Mouse (Mus musculus): ENCODE data around the gene Lrrc8a. TPM values are rescaled to one million over a fixed set of nuclear protein-coding genes. Genes with fewer than 3 reads are reported as not detected.

Gene Lrrc8a
- polyA plus RNA-seq, 1 experiment from 2014 or later = 51.1 TPM

GRCm38 (mm10) chr2:30244595-30245178 lies 7.2 kb downstream of the Lrrc8a start:
- Histone ChIP-seq H3K9me3 (ENCODE audit: control insufficient read depth, low read length) (no peaks in the 10 kb centered on the region), H3K27ac (ENCODE audit: low read depth, low read length) (no peak overlapping the region), H3K4me2 (replicated peaks; ENCODE audit: low read depth, low read length) (no peak overlapping the region), H3K9ac (ENCODE audit: low read depth, low read length) (no peak overlapping the region), H3K4me3 (ENCODE audit: low read length) (no peak overlapping the region), H3K36me3 (ENCODE audit: control insufficient read depth, insufficient read depth, low read length) (peaks cover 71% of the 10 kb centered on the region), H3K27me3 (ENCODE audit: control insufficient read depth, insufficient read depth, low read length) (no peaks in the 10 kb centered on the region), H3K4me1 (ENCODE audit: control insufficient read depth, insufficient read depth, low read length) (peaks cover 9% of the 10 kb centered on the region; the same call in 1 of the 2 replicates)
- 67% methylated on average over 7 of the region's 7 CpGs for WGBS
- no peak for ATAC-seq (ENCODE audit: low FRiP score, low TSS enrichment)

- Histone ChIP-seq H3K4me2 (replicated peaks; ENCODE audit: low read depth, low read length) (no peak overlapping the region), H3K4me3 (ENCODE audit: low read length) (no peak overlapping the region), H3K36me3 (ENCODE audit: control insufficient read depth, insufficient read depth, low read length) (peaks cover 59% of the 10 kb centered on the region), H3K27ac (ENCODE audit: low read depth, low read length) (no peak overlapping the region), H3K4me1 (ENCODE audit: control insufficient read depth, insufficient read depth, low read length) (peaks cover 13% of the 10 kb centered on the region; the same call in 1 of the 2 replicates), H3K9me3 (ENCODE audit: control insufficient read depth, low read length) (no peaks in the 10 kb centered on the region), H3K27me3 (ENCODE audit: control insufficient read depth, insufficient read depth, low read length) (no peaks in the 10 kb centered on the region), H3K9ac (ENCODE audit: low read depth, low read length) (no peak overlapping the region)
- ATAC-seq (ENCODE audit: low FRiP score, low TSS enrichment) = no peak
- WGBS = 63% methylated on average over 5 of the region's 5 CpGs
These were observed 9.5 kb downstream of the Lrrc8a start for GRCm38 (mm10) chr2:30247036-30247435.

- Histone ChIP-seq H3K9me3 (ENCODE audit: control insufficient read depth, low read length) (no peaks in the 10 kb centered on the region), H3K27me3 (ENCODE audit: control insufficient read depth, insufficient read depth, low read length) (no peaks in the 10 kb centered on the region), H3K9ac (ENCODE audit: low read depth, low read length) (no peak overlapping the region), H3K4me2 (replicated peaks; ENCODE audit: low read depth, low read length) (no peak overlapping the region), H3K4me3 (ENCODE audit: low read length) (no peak overlapping the region), H3K36me3 (ENCODE audit: control insufficient read depth, insufficient read depth, low read length) (peaks cover 53% of the 10 kb centered on the region), H3K27ac (ENCODE audit: low read depth, low read length) (no peak overlapping the region), H3K4me1 (ENCODE audit: control insufficient read depth, insufficient read depth, low read length) (0 out of 2 replicates have a peak, but pooled peaks cover 8% of the 10 kb centered on the region)
- WGBS = 68% methylated on average over 4 of the region's 4 CpGs
- no peak for ATAC-seq (ENCODE audit: low FRiP score, low TSS enrichment)
These were observed 10.2 kb downstream of the Lrrc8a start for GRCm38 (mm10) chr2:30247681-30248080.

- Histone ChIP-seq H3K9ac (ENCODE audit: low read depth, low read length) (no peak overlapping the region), H3K4me2 (replicated peaks; ENCODE audit: low read depth, low read length) (no peak overlapping the region), H3K27me3 (ENCODE audit: control insufficient read depth, insufficient read depth, low read length) (no peaks in the 10 kb centered on the region), H3K4me3 (ENCODE audit: low read length) (no peak overlapping the region), H3K36me3 (ENCODE audit: control insufficient read depth, insufficient read depth, low read length) (peaks cover 46% of the 10 kb centered on the region), H3K4me1 (ENCODE audit: control insufficient read depth, insufficient read depth, low read length) (0 out of 2 replicates have a peak, but pooled peaks cover 8% of the 10 kb centered on the region), H3K27ac (ENCODE audit: low read depth, low read length) (no peak overlapping the region), H3K9me3 (ENCODE audit: control insufficient read depth, low read length) (no peaks in the 10 kb centered on the region)
- no peak for ATAC-seq (ENCODE audit: low FRiP score, low TSS enrichment)
- 96% methylated on average over 3 of the region's 3 CpGs for WGBS
These were observed 11.7 kb downstream of the Lrrc8a start for GRCm38 (mm10) chr2:30249182-30249581.

GRCm38 (mm10) chr2:30250166-30251128 lies 12.9 kb downstream of the Lrrc8a start:
- peaks cover 47% of the 10 kb centered on the region for H3K36me3 ChIP-seq (ENCODE audit: control insufficient read depth, insufficient read depth, low read length)
- H3K9me3 ChIP-seq (ENCODE audit: control insufficient read depth, low read length) = no peaks in the 10 kb centered on the region
- WGBS = 89% methylated on average over 10 of the region's 10 CpGs
- 0 out of 2 replicates have a peak, but pooled peaks cover 5% of the 10 kb centered on the region for H3K4me1 ChIP-seq (ENCODE audit: control insufficient read depth, insufficient read depth, low read length)
- no peaks in the 10 kb centered on the region for H3K27me3 ChIP-seq (ENCODE audit: control insufficient read depth, insufficient read depth, low read length)
- no peak overlapping the region for H3K27ac ChIP-seq (ENCODE audit: low read depth, low read length)
- H3K4me3 ChIP-seq (ENCODE audit: low read length) = no peak overlapping the region
- H3K9ac ChIP-seq (ENCODE audit: low read depth, low read length) = no peak overlapping the region
- no peak for ATAC-seq (ENCODE audit: low FRiP score, low TSS enrichment)
- no peak overlapping the region for H3K4me2 ChIP-seq (replicated peaks; ENCODE audit: low read depth, low read length)

GRCm38 (mm10) chr2:30251417-30252104 lies 14.0 kb downstream of the Lrrc8a start:
- Histone ChIP-seq H3K4me1 (ENCODE audit: control insufficient read depth, insufficient read depth, low read length) (0 out of 2 replicates have a peak, but pooled peaks cover 5% of the 10 kb centered on the region), H3K27ac (ENCODE audit: low read depth, low read length) (peak overlapping the region; percentile 77), H3K4me2 (replicated peaks; ENCODE audit: low read depth, low read length) (no peak overlapping the region), H3K9ac (ENCODE audit: low read depth, low read length) (0 out of 2 replicates have a peak overlapping the region, but pooled peaks have one; percentile 7), H3K27me3 (ENCODE audit: control insufficient read depth, insufficient read depth, low read length) (no peaks in the 10 kb centered on the region), H3K9me3 (ENCODE audit: control insufficient read depth, low read length) (no peaks in the 10 kb centered on the region), H3K4me3 (ENCODE audit: low read length) (no peak overlapping the region), H3K36me3 (ENCODE audit: control insufficient read depth, insufficient read depth, low read length) (peaks cover 50% of the 10 kb centered on the region)
- WGBS = 70% methylated on average over 5 of the region's 5 CpGs
- ATAC-seq (ENCODE audit: low FRiP score, low TSS enrichment) = peak; percentile 80

GRCm38 (mm10) chr2:30252521-30252920 lies 15.0 kb downstream of the Lrrc8a start:
- H3K27ac ChIP-seq (ENCODE audit: low read depth, low read length) = peak overlapping the region; percentile 77; the same call in 1 of the 2 replicates
- no peaks in the 10 kb centered on the region for H3K9me3 ChIP-seq (ENCODE audit: control insufficient read depth, low read length)
- 0 out of 2 replicates have a peak, but pooled peaks cover 5% of the 10 kb centered on the region for H3K4me1 ChIP-seq (ENCODE audit: control insufficient read depth, insufficient read depth, low read length)
- no peak overlapping the region for H3K4me3 ChIP-seq (ENCODE audit: low read length)
- peaks cover 60% of the 10 kb centered on the region for H3K36me3 ChIP-seq (ENCODE audit: control insufficient read depth, insufficient read depth, low read length)
- H3K9ac ChIP-seq (ENCODE audit: low read depth, low read length) = no peak overlapping the region
- WGBS = 61% methylated on average over 3 of the region's 3 CpGs
- H3K4me2 ChIP-seq (replicated peaks; ENCODE audit: low read depth, low read length) = no peak overlapping the region
- no peak for ATAC-seq (ENCODE audit: low FRiP score, low TSS enrichment)
- H3K27me3 ChIP-seq (ENCODE audit: control insufficient read depth, insufficient read depth, low read length) = no peaks in the 10 kb centered on the region

- H3K4me2 ChIP-seq (replicated peaks; ENCODE audit: low read depth, low read length) = no peak overlapping the region
- H3K36me3 ChIP-seq (ENCODE audit: control insufficient read depth, insufficient read depth, low read length) = peaks cover 61% of the 10 kb centered on the region
- H3K4me3 ChIP-seq (ENCODE audit: low read length) = no peak overlapping the region
- H3K9ac ChIP-seq (ENCODE audit: low read depth, low read length) = no peak overlapping the region
- H3K9me3 ChIP-seq (ENCODE audit: control insufficient read depth, low read length) = no peaks in the 10 kb centered on the region
- WGBS = 79% methylated on average over 5 of the region's 5 CpGs
- ATAC-seq (ENCODE audit: low FRiP score, low TSS enrichment) = no peak
- 0 out of 2 replicates have a peak, but pooled peaks cover 5% of the 10 kb centered on the region for H3K4me1 ChIP-seq (ENCODE audit: control insufficient read depth, insufficient read depth, low read length)
- H3K27me3 ChIP-seq (ENCODE audit: control insufficient read depth, insufficient read depth, low read length) = no peaks in the 10 kb centered on the region
- no peak overlapping the region for H3K27ac ChIP-seq (ENCODE audit: low read depth, low read length)
These were observed 16.3 kb downstream of the Lrrc8a start for GRCm38 (mm10) chr2:30253809-30254208.
